Mouse (Mus musculus) thymus, postnatal 25 days (tissue): ENCODE results near the gene Klhl36.

Experiments used
- DNase-seq: peaks from one replicate; pipeline ENCODE4 v3.0.0; 2022

Gene Klhl36

DNA sequence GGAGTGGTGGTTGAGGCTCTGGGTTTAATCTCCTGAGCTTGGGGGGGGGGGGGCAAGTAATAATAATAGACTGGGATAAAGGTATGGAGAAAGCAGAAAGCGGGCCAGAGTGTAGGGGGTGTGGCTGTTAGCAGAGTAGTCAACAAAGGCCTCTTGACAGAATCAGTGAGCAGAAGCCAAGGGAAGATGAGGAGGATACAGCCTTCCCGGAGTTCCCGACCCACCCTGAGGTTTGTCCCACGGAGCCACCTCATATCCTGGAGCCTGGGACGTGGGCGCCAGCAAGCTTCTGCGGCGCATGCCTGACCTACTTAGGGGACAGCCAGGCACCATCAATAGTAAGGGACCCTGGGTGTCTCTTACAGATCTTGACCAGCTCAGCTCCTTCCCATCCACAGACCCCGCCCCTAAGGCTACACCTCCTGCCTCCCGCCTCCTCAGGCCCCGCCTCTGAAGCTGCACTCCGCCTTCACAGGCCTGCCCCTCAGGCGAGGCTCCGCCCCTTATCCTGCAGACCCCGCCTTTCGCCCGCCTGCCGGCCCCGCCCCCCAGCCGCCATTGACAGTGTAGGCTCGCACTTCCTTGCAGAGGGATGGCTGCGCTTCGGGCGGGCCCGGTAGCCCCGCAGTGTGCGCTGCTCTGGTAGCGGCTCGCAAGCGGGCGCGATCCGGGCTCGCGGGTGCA, at the start of gene Klhl36:
Gene Klhl36 (plus strand): TSS at position 561 of the 684 bp plus-strand sequence.
- DNase-seq = peak; percentile 98

DNA sequence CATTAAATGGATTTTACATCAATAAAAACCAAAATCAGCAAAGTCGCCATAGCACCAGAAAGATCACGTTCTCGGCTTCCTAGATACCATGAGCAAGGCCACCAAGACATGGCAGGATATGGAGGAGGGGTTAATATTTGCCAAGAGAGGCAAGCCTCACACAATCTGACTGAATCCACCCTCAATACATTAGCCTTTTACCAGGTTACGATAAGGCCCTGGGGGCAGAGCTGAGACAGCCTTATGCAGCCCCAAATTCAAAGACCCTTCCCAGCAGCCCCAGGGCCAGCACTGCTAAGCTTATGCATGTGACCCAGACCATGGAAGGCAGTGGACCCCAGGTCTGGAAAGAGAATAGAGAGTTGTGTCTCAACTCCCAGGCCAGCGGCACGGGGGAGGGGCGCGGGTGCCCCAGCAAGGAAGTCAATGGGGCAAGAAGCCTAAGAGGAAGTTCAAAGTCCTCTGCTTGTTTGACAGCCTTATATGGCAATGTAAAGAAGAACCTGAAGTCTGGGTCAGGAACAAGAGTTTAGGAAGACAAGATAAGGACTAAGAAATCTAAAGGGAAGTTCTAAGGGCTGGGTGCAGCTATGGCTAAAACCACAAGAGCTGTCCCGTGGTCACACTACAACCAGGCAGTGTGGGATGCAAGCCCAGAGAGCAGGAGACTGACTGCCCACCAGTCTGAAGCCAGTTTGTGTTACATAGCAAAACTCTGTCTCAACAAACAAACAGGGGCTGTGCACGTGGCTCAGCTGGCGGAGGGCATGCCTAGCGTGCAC, 49.2 kb upstream of the Klhl36 start:
- DNase-seq = peak; percentile 77

DNA sequence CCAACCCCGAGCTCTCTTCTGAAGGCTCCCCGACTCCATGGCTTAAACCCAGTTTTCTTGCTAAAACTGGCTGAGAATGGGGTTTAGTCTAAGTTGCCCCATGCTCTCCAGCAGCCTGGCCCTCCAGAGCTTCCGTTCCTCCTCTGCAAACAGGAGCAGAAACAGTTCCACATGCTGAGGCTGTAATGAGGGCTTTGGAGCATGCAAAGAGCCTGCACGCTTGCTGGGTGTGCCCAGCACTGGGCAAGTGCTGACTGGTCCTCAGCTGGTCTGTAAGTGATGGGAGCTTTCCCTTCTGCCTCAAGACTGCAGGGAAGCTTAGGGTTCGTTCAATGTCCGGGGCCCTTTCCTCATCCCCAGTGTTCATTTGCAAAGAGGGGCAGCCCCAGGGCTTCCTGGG, 45.8 kb upstream of the Klhl36 start:
- DNase-seq = no peak

DNA sequence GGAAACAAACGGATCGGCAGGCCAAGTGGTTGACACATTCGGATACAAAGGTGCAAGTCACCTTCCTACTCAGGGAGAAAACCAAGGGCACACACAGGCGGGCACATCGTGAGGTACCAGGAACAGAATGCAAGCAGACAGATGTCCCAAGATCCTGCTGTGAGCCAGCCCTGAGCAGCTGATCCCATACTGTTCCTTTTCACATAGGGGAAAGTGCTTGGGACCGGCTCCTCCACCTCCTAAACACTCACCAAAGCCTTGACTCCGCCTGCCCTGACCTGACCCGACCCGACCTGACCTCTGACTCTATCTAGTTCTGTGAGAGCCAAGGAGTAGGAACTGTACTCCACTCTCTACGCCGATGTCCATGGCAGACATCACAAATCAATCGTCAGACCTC, 44.6 kb upstream of the Klhl36 start:
- no peak for DNase-seq

DNA sequence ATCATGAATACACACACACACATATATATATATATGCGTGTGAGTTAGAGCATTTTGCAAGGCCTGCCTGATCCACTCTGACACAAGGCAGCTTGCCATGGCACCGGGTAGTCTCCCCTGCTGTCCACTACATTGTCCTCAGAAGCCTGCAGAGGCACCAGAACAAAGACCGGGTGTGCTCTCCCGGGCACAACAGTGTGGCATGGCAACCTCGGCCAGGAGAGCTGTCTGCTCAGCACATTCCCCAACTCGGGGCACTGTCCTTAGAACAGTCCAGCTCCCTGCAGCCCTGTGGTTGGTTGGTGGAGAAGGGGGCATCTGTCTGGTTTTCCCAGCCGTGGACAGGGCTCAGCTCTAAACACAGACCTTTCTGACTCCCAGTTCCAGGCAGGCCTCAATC, 42.8 kb upstream of the Klhl36 start:
- no peak for DNase-seq

DNA sequence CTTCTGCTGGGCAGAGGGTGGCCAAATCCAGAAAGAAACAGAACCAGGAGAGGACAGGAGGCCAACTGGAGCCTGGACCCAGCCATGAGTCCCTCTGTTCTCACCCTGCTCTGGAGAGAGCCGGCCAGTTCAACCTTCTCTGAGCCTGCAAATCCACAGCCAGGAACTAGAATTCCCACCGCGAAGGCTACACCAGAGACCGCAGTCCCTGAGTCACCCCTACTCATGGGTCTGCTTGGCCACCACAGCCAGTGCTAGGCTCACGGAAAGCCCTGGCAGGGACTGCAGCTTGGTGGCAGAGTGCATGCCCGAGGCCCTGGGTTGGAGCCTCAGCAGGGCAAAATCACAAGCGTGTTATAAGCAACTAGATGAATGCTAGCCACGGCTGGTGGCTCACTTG, 42.1 kb upstream of the Klhl36 start:
- no peak for DNase-seq

DNA sequence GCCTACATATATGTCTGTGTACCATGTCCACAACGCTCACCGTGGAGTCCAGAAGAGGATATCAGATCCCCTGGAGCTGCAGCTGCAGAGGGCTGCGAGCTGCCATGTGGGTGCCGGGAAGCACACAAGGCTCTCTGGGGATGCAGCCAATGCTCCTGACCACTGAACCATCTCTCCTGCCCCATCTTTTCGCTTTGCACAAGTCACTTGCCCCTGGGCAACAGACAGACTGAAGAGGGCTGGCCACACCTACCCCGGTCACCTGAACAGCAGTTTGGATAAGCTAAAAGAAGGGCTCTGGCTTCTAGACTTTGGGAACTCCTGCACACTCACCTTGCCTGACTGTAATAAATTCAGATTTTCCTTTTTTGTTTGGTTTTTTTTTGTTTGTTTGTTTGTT, 40.4 kb upstream of the Klhl36 start:
- DNase-seq = no peak

DNA sequence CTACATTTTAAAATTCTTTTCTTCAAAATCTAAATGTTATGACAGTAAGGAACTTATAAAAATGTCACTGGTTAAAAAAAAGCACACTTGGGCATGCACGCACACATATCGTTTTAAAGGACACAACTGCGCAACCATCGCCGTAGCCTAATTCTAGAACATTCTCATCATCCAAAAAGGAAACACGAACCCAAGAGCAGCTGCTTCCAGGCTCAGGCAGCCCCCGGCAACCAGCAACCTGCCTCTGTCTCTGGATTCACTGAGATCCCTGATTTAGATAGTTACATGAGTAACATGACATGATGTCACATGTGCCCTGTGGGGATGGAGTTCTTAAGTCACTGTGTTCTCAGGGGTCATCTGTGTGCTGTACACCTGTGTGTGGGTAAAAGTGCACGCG, 38.8 kb upstream of the Klhl36 start:
- no peak for DNase-seq

DNA sequence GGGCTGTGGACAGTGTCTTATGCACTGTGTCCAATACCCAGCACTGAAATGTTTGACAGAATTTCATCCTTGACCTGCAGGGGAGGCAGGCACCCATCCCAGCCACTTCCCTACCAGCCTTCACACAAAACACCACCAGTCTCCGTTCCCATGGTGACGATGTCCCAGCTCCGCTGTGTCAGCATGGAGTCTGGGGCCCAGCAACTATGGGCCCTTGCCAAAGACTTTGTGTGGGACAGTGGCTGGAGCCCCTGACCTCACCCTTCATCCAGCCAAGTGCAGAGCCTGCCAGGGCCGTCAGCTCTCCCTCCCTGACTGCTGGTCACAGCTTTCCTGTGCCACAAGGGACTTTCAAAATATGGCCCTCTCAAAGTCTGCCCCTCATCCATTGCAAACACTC, 38.0 kb upstream of the Klhl36 start:
- no peak for DNase-seq

DNA sequence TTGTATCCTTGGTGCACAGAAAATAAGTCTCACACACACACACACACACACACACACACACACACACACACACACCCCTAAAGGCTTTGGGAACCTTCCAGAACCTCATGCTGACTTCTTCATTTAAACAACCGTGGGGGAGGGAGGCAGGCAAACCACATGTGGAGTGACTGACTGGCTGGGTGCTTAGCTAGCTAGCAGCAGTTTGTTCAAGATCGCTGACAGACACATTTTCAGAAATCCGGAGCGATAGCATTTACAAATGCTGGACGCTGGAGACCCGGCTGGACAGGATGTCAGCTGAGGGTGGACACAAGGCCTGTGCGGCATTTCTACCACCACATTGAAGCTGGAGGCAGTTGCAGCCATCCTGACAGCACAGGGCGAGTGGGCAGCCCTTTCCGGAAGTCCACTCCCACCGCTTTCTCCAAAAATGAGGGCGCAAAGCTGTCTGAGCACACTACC, 37.2 kb upstream of the Klhl36 start:
- no peak for DNase-seq

DNA sequence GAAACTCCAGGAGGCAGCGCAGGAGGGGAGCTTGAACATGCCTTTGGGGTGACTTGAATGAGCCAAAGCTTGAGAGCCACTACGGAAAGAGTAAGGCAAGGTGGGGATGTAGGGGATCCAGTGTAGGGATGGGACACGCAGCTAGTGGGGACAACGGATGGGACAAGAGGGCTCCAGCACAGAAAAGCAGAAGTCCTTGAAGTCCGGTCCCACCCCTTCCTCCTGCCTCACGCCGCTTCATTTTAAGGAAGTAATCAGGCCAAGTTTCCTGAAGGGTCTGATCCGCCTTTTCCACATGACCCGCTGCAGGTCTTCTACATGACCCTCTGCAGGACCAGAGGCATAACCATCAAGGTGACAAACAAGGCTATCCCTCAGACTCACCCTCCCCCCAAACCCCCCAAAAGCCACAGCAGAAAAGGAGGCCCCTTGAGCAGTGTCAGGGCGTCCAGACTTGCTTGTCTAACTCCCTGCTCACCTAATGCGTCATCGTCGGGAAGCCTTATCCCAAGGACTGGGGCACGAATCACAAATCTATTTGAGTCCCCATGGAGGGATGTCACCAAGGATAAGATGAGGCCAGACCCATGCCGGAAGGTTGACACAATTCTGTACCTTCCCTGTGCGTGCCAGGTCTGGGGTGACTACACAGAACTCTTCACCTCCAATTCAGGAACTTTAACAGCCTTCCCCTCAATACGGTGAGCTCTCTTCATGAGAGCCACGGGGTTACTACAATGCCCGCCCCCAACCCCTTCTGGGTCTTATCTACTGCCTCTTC, 35.9 kb upstream of the Klhl36 start:
- no peak for DNase-seq

DNA sequence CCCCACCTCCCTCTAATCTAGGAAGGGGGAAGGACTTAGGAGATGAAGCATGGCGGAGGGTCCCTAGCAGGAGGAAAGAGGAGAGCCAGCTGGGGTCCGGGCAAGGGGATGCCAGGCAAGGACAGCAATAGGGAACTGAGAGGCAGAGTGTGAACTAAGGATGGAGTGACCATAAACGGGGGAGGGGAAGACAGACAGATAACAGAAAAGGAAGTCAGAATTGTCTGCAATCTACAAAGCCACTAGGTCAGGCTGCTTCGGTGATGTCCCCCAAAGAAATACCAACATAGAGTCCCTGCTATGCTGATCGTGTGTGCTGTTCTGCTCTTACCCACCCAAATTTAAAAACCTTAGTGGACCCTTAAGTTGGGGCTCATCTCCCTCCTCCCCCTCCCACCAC, 35.1 kb upstream of the Klhl36 start:
- DNase-seq = no peak

DNA sequence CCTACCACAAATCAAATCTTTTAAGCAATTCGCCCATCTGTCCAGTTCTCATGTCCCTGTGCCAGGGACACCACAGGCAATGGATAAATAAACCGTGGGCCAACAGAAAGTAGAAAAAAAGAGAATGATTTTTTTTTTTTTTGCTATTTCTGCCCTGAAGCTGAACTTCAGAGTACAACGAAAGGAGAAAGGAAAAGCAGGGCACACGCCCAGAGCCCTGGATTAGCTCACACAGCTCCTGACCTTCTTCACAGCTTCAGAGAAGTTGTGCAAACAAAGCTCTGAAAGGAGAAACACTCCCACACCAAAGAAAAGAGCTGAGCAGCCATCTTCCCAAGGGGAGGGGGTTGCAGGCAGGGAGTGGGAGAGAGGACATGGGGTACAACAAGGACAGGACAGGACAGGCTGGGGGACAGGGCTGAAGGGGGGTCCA, 34.3 kb upstream of the Klhl36 start:
- DNase-seq = no peak

DNA sequence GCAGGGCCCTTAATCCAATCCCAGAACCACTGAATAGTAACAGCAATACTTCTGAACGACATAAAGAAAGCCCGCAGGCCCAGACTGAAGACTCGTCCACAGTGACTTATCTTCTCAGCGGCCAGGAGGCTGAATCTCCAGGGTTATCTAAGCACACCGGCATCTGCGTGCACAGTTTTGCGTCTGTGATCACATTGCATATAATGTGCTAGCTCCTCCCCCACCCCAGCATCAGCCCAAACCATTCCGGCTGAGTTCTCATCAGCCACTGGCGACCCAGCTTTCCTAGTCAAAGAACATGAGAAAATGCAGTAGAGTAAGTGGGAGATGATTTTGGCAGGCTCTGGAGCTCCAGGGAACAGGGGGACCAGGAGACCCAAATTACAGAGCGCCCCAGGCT, 33.1 kb upstream of the Klhl36 start:
- no peak for DNase-seq

DNA sequence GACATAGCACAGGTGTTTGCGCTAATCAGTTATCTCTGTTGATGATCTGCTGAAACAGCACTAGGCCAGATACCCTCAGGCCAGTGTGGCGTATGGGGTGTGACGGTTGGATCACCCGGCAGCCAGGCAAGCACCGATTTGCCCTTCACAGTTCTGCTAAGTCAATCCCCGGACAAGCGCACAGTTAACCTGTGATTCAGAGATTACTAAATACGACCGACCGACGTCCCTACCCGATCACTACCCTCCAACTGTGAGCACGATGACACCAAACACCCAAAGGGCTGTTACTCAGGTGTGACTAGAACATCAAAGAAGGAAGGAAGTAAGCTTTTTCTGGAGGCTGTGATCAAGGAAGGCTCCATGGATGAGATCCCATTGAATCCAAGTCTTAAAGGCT, 32.6 kb upstream of the Klhl36 start:
- DNase-seq = no peak

DNA sequence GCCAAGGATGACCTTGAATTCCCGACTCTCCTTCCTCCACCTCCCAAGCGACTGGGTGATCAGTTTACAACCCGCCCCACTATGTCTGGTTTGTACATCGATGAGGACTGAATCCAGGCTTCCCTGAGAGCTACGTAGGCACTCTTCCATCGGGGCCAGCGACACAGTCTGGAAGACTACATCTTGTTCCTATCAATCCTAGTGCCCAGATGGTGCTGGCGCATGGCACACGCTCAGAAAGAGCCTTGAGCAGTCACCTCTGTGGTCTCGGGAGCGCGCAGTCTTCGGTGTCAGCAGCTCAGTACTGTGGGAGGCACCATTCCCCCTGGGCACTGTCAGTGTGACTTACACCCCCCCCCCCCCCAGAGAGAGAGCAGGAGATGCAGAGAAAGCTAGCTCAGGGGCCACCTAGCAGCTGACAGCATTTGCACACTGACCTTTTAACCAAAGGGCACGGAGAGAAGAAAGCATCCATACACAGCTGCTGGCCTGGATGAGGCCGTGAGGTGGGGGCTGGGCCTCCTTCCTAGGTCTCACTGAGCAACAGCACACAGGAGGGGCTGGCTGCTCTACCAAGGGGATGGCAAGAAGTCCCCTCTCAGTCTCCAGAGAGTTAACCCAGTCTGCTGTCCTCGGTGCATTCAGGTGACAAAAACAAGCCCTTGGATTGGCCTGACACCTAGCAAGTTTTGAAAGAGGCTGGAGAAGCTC, 32.0 kb upstream of the Klhl36 start:
- DNase-seq = no peak

DNA sequence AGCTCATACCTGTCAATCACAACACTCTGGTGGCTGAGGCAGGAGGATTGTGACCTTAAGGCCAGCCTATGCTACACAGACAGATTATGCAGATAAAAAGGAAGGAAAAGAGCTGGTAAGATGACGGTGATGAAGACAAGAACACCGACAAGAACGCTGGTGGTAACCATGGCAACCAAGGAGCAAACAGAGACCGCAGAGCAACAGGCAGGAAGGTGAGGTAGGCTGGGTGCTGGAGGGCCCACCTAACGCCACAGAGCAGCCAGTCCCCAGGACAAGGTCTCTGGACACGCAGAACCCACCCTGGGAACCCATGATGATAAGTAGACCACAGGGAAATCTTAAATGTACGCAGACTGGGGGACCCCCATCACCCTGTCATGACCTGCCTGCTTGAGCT, 31.5 kb upstream of the Klhl36 start:
- DNase-seq = peak; percentile 68

DNA sequence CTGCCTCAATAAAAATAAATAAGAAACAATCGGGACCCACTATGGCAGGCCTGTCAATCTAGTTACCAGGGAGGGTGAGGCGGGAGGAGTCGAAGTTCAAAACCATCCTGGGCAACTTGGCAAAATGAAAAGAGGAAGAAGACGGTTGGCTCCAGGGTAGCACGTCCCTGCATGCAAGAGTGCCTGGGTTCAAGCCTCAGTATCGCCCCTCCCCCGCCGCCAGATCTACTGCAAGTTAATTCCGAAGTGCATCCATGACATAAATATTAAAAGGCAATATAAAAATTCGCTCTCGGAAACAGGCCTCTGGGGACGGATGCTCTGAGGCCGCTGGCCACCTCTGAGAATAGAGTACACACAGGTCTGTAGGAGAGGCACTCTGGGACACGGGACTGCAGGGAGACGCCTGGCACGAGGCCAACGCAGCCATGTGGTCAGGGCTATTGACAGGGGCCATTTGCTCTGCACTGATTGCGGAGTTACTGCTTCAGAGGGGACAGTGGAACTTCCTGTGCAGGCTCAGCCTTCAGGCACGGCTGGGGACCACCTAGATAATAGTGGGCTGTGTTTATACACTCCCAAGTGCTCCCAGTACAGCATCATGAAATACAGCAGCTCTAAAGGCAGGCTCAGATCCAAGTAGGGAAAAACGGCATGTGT, 30.6 kb upstream of the Klhl36 start:
- no peak for DNase-seq

DNA sequence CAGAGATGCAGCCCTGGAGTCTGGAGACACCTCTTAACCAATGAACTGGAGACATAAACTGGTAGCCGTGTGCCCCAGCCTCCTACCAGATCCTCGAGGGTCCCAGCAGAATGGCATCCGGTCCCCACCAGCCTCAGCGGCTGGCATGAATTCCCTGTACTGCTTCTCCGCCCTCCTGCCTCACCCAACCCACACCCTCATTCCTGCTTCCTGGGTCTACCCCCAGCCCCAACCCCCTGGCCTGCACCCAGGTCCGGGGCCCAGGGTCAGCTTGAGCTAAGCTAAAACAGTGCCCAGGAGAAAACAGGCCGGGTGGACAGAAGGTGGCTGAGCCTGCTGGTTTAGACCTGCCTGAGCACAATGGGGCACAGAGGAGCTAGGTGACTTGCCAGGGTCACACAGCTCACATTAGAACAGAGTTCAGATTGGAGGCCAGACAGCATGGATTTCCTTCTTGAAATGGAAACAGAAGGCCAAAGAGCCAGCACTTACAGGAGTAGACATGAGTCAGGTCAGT, 29.9 kb upstream of the Klhl36 start:
- no peak for DNase-seq

DNA sequence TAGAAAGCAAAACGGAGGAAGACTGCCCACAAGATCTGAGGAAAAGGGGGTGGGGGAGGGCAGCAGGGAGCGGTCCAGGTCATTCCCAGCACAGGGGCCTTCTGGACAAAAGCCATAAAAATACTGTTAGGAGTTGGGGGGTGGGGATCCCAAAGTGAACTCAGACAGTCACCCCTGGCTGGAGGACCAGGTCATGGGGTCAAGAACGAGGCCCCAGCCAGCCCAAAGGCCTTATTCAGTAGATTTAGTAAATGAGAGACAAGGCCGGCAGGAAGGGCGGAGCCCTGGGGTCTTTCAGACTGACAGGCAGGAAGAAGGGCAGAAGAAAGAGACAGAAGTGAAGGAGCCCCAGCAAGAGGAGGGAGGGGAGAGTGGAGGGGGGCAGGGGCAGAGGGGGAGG, 29.1 kb upstream of the Klhl36 start:
- DNase-seq = peak; percentile 59

DNA sequence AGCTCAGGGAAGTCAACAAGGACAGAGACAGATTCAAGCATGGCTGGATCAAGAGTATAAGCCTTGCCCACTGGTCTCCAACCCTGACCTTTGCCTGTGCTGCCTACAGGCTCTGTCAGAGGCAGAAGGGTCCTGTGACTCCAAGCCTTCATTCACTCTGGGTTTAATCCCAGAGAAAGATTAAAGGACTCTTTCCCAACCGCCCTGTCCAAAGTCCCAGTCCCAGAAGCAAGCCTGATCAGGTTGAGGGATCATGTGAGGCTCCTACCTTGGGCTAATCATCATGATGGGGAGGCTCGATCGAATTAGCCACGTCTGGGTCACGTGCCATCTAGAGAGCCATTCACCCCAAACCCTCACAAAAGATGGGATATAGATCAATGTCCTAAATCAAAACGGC, 27.4 kb upstream of the Klhl36 start:
- no peak for DNase-seq

DNA sequence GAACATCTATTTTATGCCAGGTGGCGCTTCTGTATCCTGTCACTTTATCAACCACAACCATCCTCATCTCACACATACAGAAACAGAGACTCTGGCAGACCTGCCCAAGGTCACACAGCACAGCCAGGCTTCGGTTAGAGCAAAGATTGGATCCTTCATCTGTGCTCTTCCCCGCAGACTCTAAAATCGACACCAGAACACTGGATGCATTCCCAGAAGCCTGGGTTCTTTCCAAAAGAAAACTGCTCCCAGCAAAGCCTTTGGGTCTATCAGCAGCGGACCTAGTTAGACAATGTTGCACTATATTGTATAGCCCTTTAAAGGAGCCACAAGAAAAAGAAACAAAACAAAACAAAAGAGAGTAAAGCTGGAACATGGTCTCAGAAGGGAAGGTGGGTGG, 26.8 kb upstream of the Klhl36 start:
- DNase-seq = no peak
